Mouse (Mus musculus) induced T-regulatory cell, adult 2 months (primary cell): ENCODE data around the gene Gatc.
"Not testable (repeated sequence)": the region's sequence is repeated elsewhere in the genome, so short reads cannot be mapped to it uniquely, and the experiment has no call there.

ENCODE experiments used
- DNase-seq: peaks from one replicate; pipeline ENCODE4 v3.0.0-alpha.2; 2012; ENCODE audit warnings: low read depth

Gatc gene

DNA sequence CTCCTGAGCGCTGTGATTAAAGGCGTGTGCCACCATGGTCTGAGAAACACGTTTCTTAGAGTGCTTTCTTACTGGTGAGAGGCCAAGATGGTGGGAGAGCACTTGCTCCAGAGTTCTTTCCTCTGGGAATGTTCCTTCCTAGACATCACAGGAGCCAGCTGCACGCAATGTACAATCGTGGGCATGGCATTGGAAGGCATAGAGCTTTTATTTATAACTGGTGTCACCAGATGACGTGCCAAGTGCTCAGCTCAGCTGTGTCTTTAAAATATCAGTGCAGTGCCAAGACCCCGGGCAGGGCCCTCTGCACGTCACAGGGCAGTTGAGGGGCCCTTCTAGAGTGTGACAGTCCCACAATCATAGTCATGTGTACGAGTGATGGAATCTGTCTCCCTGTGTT, 10.0 kb downstream of the Gatc start:
- no peak for DNase-seq

- DNase-seq, result peak; percentile 51
Observed at GRCm38 (mm10) chr5:115327610-115328548, 13.1 kb downstream of the Gatc start.

GRCm38 (mm10) chr5:115326875-115327609, 13.9 kb downstream of the Gatc start, which contains the start of gene Srsf9:
Gene Srsf9 (plus strand): TSS chr5:115327177.
- DNase-seq, result peak; percentile 97

DNA sequence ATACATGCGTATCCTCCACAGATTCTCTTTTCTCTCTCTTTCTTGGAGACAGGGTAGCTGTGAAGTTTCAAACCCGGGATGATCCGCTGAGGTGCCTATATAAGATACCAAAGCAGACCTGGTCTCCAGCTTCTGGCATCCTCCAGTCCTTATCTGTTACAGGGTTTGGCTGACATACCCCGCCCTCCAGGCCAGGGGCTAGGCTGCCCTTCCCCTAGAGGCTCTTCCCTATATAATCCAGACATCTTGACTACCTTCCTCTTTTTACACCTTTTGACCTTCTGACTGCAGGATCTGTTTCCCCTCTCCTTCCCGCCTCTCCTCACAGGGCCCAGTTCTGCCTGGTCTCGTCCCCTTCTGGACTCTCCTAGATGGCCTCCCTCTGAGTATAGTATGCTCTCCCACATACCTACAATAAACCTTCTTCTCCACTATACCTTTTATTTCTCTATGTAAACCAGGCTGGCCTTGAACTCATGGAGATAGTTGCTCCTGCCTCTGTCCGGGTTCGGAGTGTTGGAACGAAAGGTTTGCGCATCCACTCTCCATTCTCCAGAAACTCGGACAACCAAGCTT, 14.6 kb downstream of the Gatc start:
- no peak for DNase-seq

DNA sequence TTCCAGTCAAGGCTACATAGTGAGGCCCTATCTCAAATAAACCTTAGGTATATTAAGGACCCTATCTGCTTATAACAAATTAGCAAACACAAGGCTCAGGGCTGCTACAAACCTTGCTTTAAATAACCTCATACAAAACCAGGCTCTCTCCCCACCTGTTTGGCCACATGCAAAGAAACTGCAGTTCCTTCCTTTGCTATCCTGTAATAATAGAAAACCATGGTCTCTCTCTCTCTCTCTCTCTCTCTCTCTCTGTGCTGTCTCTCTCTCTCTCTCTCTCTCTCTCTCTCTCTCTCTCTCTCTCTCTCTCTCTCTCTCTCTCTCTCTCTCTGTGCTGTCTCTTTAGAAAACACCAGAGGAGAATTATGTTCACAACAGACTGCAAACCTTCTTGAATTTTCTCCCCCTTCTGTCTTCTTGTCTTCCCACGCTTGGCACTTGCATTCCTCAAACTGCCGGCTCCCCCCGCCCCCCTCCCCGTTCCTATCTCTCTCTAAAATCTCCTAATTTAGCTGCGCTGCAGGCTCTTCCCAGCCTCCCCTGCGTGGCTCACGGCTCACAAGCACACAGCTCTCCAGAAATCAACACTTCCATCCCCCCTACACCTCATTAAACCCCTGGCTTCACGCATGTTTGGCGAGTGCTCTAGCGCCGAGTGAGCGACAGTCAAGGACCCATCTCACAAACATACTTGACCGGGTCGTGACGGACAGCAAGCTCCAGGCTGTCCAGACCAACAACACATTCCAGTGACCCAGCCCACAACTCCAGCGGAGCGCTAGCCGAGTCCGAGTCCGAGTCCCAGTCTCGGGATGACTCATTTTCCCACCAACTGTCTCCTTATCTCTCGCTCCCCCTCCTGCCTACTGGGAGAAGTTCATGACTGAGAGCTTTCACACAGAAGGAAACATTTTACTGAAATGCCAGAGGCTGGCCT, 21.7 kb downstream of the Gatc start:
- peak; percentile 63 for DNase-seq

DNA sequence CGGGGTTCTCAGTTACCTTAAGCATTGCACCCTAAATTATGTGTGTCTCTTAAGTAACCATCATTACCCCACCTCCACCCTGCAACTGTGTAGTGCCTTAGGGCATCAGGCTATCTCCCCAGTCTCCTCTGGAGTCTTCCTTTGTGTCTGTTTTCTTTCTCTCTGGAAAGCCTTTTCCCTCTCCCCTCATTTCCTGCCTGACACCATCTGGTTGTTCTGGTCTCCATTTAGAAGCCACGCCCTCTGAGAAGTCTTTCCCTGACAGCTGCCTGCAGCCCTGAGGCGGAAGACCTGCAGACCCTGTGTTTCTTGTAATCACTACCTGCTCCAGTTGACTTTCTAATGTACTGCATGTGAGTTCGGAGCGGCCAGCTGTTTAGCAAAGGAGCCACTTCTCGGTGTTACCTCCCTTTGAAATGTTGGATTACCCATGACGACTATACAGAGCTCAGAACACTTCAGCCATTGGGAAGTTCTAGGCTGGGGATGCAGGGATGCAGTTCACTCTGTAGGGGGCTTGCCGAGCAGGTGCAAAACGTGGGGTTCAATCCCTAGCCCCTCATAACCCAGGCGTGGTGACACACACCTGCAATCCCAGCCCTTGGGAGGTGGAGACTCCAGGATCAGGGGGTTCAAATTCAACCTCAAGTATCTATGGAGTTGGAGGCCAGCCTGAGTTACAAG, 23.2 kb downstream of the Gatc start:
- DNase-seq, result peak; percentile 44

GRCm38 (mm10) chr5:115316968-115317644, 23.9 kb downstream of the Gatc start:
- DNase-seq, result no peak

GRCm38 (mm10) chr5:115313668-115313943, 27.4 kb downstream of the Gatc start:
- peak; percentile 56 for DNase-seq

DNA sequence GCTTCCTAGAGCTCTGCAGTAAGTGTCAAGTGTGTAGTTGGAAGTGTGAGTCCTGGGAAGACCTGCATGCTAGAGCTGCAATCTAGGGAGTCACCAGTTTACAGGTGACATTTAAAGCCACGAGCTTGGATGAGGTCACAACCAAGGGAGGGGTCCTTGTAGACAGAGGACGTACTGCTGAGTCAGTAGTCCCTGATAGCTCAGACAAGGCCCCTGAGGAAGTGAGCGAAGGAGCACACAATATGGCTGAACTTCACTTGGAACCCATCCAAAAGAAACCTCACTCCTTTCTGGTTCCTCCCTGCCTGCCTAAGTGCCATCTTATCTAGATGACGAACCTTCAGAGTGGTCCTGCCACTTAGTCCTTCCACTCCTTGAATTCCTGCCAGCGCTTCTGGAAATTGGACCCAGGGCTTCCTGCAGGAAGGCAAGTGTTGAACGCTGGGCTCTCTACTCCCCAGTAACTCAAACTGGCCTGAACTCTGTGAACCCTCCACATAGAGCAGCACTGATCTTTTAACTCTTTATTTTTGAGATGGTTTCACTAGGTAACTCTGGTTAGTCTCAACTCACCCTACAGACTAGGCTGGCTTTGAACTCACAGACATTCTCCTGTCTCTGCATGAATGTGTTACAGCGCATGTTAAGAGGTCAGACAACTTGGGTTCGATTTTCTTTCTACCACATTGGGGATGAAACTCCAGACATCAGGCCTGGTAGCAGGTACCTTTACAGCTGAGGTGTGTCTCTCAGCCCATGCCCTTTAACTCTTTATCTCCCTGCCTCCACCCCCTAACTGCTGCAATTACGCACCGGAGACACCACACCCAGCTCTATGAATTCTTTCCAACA, 27.9 kb downstream of the Gatc start:
- no peak for DNase-seq

DNA sequence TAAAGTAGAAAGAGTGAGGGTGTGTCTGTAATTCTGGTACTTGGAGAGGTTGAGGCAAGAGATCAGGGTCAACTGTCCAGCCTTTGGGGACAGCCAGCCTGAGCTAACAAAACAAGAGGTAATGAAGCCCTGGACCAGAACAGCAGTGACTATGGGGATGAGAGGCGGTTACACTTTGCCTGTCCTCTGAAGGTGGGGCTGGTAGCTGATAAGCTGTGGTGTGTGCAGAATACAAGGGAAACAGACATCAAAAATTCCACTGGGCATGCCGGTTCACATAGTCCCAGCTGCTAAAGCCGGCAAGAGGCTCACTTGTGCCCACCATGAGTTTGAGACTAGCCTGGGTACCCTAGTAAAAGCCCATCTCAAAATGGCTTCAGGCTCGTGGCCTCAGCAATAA, 28.6 kb downstream of the Gatc start:
- no peak for DNase-seq

- not testable (repeated sequence) for DNase-seq
Observed at GRCm38 (mm10) chr5:115302190-115302589, 38.8 kb downstream of the Gatc start.

- DNase-seq, result no peak
Observed at GRCm38 (mm10) chr5:115301615-115302014, 39.4 kb downstream of the Gatc start.

DNA sequence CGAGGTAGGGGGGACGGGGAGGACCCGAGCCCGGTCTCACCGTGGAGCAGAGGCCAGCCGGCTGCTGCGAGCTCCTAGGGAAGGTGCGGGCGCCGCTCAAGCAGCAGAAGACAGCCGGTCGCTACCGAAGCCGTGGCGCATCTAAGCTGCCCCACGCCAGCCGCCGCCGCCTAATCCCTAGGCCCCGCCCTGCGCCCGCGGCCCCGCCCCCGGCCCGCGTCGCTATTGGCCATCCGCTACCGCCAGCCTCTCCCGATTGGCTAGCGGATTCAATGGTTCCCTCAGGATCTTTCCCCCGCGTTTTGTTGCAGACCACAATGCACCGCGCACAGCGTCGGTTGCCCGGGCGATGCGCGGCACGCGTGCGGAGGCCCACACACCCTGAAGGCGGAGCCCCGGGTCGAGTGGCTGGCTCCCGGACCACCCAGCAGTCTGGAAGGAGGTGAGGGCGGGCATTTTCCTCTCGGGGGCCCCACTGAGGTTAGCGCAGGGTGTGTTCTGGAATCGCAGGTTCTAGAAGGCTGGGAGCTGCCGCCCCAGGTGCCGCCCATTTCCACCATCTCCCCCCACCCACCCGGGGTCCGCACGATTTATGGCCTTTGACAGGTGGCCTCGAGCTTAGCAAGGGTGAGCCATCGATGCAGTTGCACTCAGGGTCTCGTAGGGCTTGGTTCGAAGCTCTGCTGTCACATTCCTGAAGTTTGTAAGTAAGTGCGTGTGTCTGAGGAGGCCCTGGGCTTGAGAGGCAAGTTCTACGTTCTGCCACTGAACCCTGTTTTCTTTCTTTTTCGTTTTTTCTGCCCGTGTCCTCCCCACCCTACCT, 40.0 kb downstream of the Gatc start, which contains the start of gene Dynll1:
TSS of gene Dynll1 (minus strand) at position 208 of the 823 bp plus-strand sequence.
- peak; percentile 100 for DNase-seq

DNA sequence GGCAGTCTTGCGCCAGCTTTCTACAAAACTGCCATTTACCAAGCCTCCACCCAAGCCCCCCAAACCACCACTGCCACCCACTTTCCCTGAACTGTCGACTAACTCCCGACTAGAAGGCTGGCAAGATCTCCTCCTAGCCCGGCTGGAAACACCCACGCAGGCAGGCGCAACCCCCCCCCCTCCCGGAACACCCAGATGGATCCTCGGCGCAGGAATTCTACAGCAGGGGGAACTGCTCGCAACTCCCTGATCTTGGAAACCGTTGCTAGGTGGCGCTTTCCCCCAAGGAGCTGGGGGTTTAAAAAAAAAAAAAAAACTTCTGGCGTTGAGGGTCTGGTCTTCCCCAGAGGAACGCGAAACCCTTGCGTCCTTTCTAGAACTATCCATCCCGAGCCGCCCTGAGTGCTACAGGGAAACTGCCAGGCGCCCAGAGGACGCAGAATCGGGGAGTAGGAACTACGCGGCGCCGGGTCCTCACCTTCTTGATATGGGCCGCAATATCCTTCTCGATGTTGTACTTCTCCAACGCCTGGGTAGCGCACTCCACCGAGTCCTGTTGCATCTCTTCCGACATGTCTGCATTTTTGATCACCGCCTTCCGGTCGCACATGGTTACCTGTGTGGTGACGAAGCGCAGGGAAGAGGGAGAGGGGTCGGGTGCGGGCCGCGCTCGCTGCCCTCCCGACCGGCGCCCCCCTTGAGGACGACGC, 40.8 kb downstream of the Gatc start:
- peak; percentile 79 for DNase-seq

- DNase-seq, result no peak
Observed at GRCm38 (mm10) chr5:115296347-115296746, 44.6 kb downstream of the Gatc start.

DNA sequence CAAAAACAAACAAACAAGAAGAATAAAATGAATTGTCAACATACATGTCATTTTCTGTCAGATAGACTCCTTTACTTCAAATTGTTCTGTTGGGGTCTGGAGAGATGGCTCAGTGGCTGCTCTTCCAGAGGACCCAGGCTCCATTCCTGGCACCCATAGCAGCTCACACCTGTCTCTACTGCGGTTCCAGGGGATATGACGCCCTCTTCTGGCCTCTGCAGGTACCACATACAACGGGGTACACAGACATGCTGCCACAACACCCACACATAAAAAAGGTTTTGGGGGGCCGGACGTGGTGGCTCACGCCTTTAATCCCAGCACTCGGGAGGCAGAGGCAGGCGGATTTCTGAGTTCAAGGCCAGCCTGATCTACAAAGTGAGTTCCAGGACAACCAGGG, 46.8 kb downstream of the Gatc start:
- no peak for DNase-seq

- peak; percentile 48 for DNase-seq
Observed at GRCm38 (mm10) chr5:115284735-115285134, 56.2 kb downstream of the Gatc start.
